Mouse (Mus musculus): Measurements from ENCODE around the gene Zdhhc17. TPM values are rescaled to one million over a fixed set of nuclear protein-coding genes. Genes with fewer than 3 reads are reported as not detected.

The Zdhhc17 gene
- total and polyA plus RNA-seq, 3 experiments, result 5.8 to 8.0 (median 7.3) TPM

DNA sequence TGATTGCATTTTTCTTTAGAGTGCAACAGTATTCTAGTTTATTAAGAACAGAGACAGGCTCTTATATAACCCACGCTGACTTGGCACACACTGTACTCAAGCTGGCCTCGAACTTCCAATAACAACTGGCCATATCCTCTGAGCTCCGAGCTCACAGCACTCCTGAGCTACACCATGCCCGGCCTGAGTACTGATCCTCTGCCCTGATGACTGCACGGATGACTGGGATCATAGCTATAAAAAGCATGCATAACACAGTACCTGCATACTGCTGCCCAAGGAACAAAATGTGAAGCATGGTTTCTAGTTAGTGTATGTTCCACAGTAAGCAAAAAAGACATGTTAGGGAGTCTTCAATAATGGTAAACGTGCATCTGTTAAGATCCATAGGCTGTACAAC is 12.8 kb downstream of the Zdhhc17 start:
- peaks cover 1 to 3% of the 10 kb centered on the region in 2 experiments; a peak in 3 of 4 replicates for H3K4me1 ChIP-seq (ENCODE audit: control insufficient read depth in 1 of 2, insufficient read depth in 2 of 2)
- TF ChIP-seq IRF4 (IDR thresholded peaks at IDR 0.05; ENCODE audit: low read depth, low read length) (no peak), MAZ (IDR thresholded peaks at IDR 0.05; ENCODE audit: low read depth, low read length) (no peak), TBP (conservative IDR thresholded peaks at IDR 0.05; ENCODE audit: low read depth, low read length) (no peak), USF2 (conservative IDR thresholded peaks at IDR 0.05; ENCODE audit: low read depth, low read length) (no peak)
- dilution Hi-C loops (cut with MboI; ENCODE audit: extremely low pct_ligation_motif_present, extremely low pct_unique_long_range_greater_than_20kb, low sequenced_read_pairs), result no loop called here

DNA sequence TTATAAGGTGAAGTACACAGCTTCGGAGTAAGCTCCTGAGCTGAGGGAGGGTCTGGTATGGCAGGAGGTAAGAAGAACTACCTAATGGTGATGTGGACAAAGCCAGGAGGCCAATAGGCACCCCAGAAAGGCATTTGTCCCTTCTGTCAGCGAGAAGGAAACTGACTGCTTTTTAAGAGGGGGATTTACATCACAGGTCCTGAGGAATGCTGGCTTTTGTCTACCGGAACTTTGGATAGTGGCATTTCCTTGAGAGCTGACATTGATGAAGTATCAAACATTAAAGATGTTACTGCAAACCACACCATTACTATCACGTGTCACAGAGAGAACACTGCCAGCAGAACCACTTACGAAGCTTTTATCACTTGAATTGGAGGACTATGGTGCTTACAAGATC is 15.2 kb downstream of the Zdhhc17 start:
- in situ Hi-C loops (cut with MboI; ENCODE audit: low pct_ligation_motif_present, low pct_unique_long_range_greater_than_20kb, low sequenced_read_pairs) (loop anchor here (5.0 kb wide), 1 partner anchor 93 kb away; no protein-coding TSS in a partner anchor), dilution Hi-C loops (cut with MboI; ENCODE audit: extremely low pct_ligation_motif_present, extremely low pct_unique_long_range_greater_than_20kb, low sequenced_read_pairs) (no loop called here)
- Histone ChIP-seq H3K36me3 (replicated peaks in 1 of 2; ENCODE audit: control insufficient read depth in 1 of 2, insufficient read depth in 1 of 2, low read length in 1 of 2) (peaks cover 0 to 10% of the 10 kb centered on the region in 2 experiments), H3K4me3 (replicated peaks in 1 of 3; ENCODE audit: low read depth in 2 of 3, low read length in 2 of 3, poor library complexity in 1 of 3) (no peak overlapping the region), H3K9ac (ENCODE audit: insufficient read depth, low read depth) (no peak overlapping the region), H3K4me2 (ENCODE audit: insufficient read depth, low read depth, poor library complexity, severe bottlenecking) (no peak overlapping the region), H3K27me3 (replicated peaks) (no peaks in the 10 kb centered on the region), H3K79me2 (replicated peaks; ENCODE audit: control insufficient read depth, extremely low read depth, insufficient read depth, poor library complexity, severe bottlenecking) (0 out of 2 replicates have a peak, but pooled peaks cover 8% of the 10 kb centered on the region), H3K4me1 (ENCODE audit: control insufficient read depth in 1 of 2, insufficient read depth in 2 of 2) (peaks cover 4 to 13% of the 10 kb centered on the region in 2 experiments; a peak in 3 of 4 replicates), H3K27ac (ENCODE audit: insufficient read depth, low read depth) (no peak overlapping the region), H3K9me3 (replicated peaks; ENCODE audit: low read length) (no peaks in the 10 kb centered on the region)
- DNase-seq (ENCODE audit: extremely low read depth), result no peak
- TF ChIP-seq MAFK (IDR thresholded peaks at IDR 0.05; ENCODE audit: insufficient replicate concordance, low read length), result no peak
- no peak for TF ChIP-seq ELF1 (IDR thresholded peaks at IDR 0.05; ENCODE audit: low read depth, low read length)
- no peak for TF ChIP-seq IRF4 (IDR thresholded peaks at IDR 0.05; ENCODE audit: low read depth, low read length)
- TF ChIP-seq JUND (conservative IDR thresholded peaks at IDR 0.05; ENCODE audit: low read depth, low read length), result no peak
- no peak for TF ChIP-seq MXI1 (IDR thresholded peaks at IDR 0.05; ENCODE audit: low read depth, low read length)
- TF ChIP-seq CHD2 (IDR thresholded peaks at IDR 0.05; ENCODE audit: low read length), result no peak
- TF ChIP-seq NRF1 (IDR thresholded peaks at IDR 0.05; ENCODE audit: low read depth, low read length), result no peak
- no peak for TF ChIP-seq SMC3 (IDR thresholded peaks at IDR 0.05; ENCODE audit: low read depth, low read length)
- no peak for TF ChIP-seq USF2 (conservative IDR thresholded peaks at IDR 0.05; ENCODE audit: low read depth, low read length)
- TF ChIP-seq CTCF (conservative IDR thresholded peaks at IDR 0.05 in 1 of 2, IDR thresholded peaks at IDR 0.05 in 1 of 2; ENCODE audit: low read depth in 2 of 2, low read length in 2 of 2), result no peak

More for the DNA sequence above, 12.8 kb downstream of the Zdhhc17 start:
- Histone ChIP-seq H3K9ac (ENCODE audit: insufficient read depth, low read depth) (no peak overlapping the region), H3K9me3 (replicated peaks; ENCODE audit: low read length) (no peaks in the 10 kb centered on the region), H3K79me2 (replicated peaks; ENCODE audit: control insufficient read depth, extremely low read depth, insufficient read depth, poor library complexity, severe bottlenecking) (0 out of 2 replicates have a peak, but pooled peaks cover 8% of the 10 kb centered on the region), H3K4me3 (replicated peaks in 1 of 3; ENCODE audit: low read depth in 2 of 3, low read length in 2 of 3, poor library complexity in 1 of 3) (no peak overlapping the region), H3K4me2 (ENCODE audit: insufficient read depth, low read depth, poor library complexity, severe bottlenecking) (no peak overlapping the region), H3K36me3 (replicated peaks in 1 of 2; ENCODE audit: control insufficient read depth in 1 of 2, insufficient read depth in 1 of 2, low read length in 1 of 2) (peaks cover 0 to 11% of the 10 kb centered on the region in 2 experiments), H3K27me3 (replicated peaks) (no peaks in the 10 kb centered on the region), H3K27ac (ENCODE audit: insufficient read depth, low read depth) (no peak overlapping the region)
- DNase-seq (ENCODE audit: extremely low read depth), result no peak
- in situ Hi-C loops (cut with MboI; ENCODE audit: low pct_ligation_motif_present, low pct_unique_long_range_greater_than_20kb, low sequenced_read_pairs), result no loop called here

DNA sequence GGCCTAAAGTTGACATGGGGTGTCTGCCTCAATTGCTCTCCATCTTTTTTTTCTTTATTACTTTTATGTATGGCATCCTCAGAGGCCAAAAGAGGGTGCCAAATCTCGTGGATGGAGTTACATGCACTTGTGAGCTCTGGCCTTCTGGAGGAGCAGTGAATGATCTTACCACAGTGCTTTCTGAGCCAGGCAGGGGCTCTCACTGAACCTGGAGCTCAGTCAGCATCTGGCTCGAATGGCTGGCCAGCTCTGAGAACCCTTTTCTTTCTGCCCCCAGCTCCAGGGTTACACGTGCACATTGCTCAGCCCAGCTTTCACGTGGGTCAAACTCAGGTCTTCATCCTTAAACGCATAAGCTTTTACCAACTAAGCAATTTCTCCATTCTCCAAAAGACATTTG is 16.7 kb downstream of the Zdhhc17 start:
- H3K36me3 ChIP-seq (replicated peaks in 1 of 2; ENCODE audit: control insufficient read depth in 1 of 2, insufficient read depth in 1 of 2, low read length in 1 of 2), result peaks cover 0 to 5% of the 10 kb centered on the region in 2 experiments
- H3K79me2 ChIP-seq (replicated peaks; ENCODE audit: control insufficient read depth, extremely low read depth, insufficient read depth, poor library complexity, severe bottlenecking), result 0 out of 2 replicates have a peak, but pooled peaks cover 3% of the 10 kb centered on the region
- peaks cover 4 to 13% of the 10 kb centered on the region in 2 experiments; a peak in 3 of 4 replicates for H3K4me1 ChIP-seq (ENCODE audit: control insufficient read depth in 1 of 2, insufficient read depth in 2 of 2)
- H3K9ac ChIP-seq (ENCODE audit: insufficient read depth, low read depth), result no peak overlapping the region
- no peak for DNase-seq (ENCODE audit: extremely low read depth)
- no peaks in the 10 kb centered on the region for H3K9me3 ChIP-seq (replicated peaks; ENCODE audit: low read length)
- no peak overlapping the region for H3K27ac ChIP-seq (ENCODE audit: insufficient read depth, low read depth)
- in situ Hi-C loops (cut with MboI; ENCODE audit: low pct_ligation_motif_present, low pct_unique_long_range_greater_than_20kb, low sequenced_read_pairs) (loop anchor here (5.0 kb wide), 1 partner anchor 94 kb away; no protein-coding TSS in a partner anchor), dilution Hi-C loops (cut with MboI; ENCODE audit: extremely low pct_ligation_motif_present, extremely low pct_unique_long_range_greater_than_20kb, low sequenced_read_pairs) (no loop called here)
- H3K4me3 ChIP-seq (replicated peaks in 1 of 3; ENCODE audit: low read depth in 2 of 3, low read length in 2 of 3, poor library complexity in 1 of 3), result no peak overlapping the region
- no peaks in the 10 kb centered on the region for H3K27me3 ChIP-seq (replicated peaks)
- TF ChIP-seq MAZ (IDR thresholded peaks at IDR 0.05; ENCODE audit: low read depth, low read length) (no peak), RCOR1 (conservative IDR thresholded peaks at IDR 0.05; ENCODE audit: low read depth, low read length) (no peak), MEF2A (IDR thresholded peaks at IDR 0.05; ENCODE audit: borderline replicate concordance, low read depth, low read length) (no peak), UBTF (IDR thresholded peaks at IDR 0.05; ENCODE audit: low read depth, low read length) (no peak), TCF12 (IDR thresholded peaks at IDR 0.05; ENCODE audit: low read depth, low read length) (no peak), GABPA (IDR thresholded peaks at IDR 0.05; ENCODE audit: insufficient replicate concordance, low read depth, low read length) (no peak), CTCF (conservative IDR thresholded peaks at IDR 0.05 in 1 of 2, IDR thresholded peaks at IDR 0.05 in 1 of 2; ENCODE audit: low read depth in 2 of 2, low read length in 2 of 2) (no peak), SIN3A (IDR thresholded peaks at IDR 0.05; ENCODE audit: low read length) (no peak), JUND (conservative IDR thresholded peaks at IDR 0.05; ENCODE audit: low read depth, low read length) (no peak), IRF4 (IDR thresholded peaks at IDR 0.05; ENCODE audit: low read depth, low read length) (no peak), EP300 (IDR thresholded peaks at IDR 0.05; ENCODE audit: low read length) (no peak), USF1 (IDR thresholded peaks at IDR 0.05; ENCODE audit: low read depth, low read length) (no peak), MYC (IDR thresholded peaks at IDR 0.05; ENCODE audit: low read depth, low read length) (no peak)
- no peak overlapping the region for H3K4me2 ChIP-seq (ENCODE audit: insufficient read depth, low read depth, poor library complexity, severe bottlenecking)
